Mouse (Mus musculus) liver, embryonic 11.5 days (tissue): Measurements from ENCODE around the gene Galnt4. TPM values are rescaled to one million over a fixed set of nuclear protein-coding genes. Genes with fewer than 3 reads are reported as not detected.
"Not testable (repeated sequence)": the region's sequence is repeated elsewhere in the genome, so short reads cannot be mapped to it uniquely, and the experiment has no call there.

Source experiments
- ATAC-seq: fragments of 200-750 bp; cut with Nextera tagmentation; replicated peaks from 2 replicates; pipeline ENCODE4 v1.8.0; 2017; ENCODE audit warnings: moderate number of reproducible peaks, mild to moderate bottlenecking, moderate TSS enrichment, moderate library complexity; ENCODE audit not compliant: low FRiP score
- DNase-seq: peaks from one replicate; pipeline ENCODE4 v3.0.0-alpha.2; 2017; ENCODE audit warnings: low spot score
- H3K27ac ChIP-seq: fragments of 300-500 bp; sonication (generic); 2 replicates; pipeline ENCODE4 v1.5.1; 2014; ENCODE audit warnings: mild to moderate bottlenecking, low read depth, low read length, control low read depth
- H3K27me3 ChIP-seq: fragments of 300-500 bp; sonication (generic); replicated peaks from 2 replicates; pipeline ENCODE4 v1.6.1; 2014; ENCODE audit warnings: low read length, mixed read lengths; ENCODE audit not compliant: control insufficient read depth, insufficient read depth
- H3K36me3 ChIP-seq: fragments of 300-500 bp; sonication (generic); 2 replicates; pipeline ENCODE4 v1.6.1; 2014; ENCODE audit warnings: mild to moderate bottlenecking, low read length, moderate library complexity, mixed read lengths; ENCODE audit not compliant: control insufficient read depth, insufficient read depth
- H3K4me1 ChIP-seq: fragments of 300-500 bp; sonication (generic); replicated peaks from 2 replicates; pipeline ENCODE4 v1.6.1; 2014; ENCODE audit warnings: low read length, mixed read lengths; ENCODE audit not compliant: control insufficient read depth, insufficient read depth
- H3K4me2 ChIP-seq: fragments of 300-500 bp; sonication (generic); 2 replicates; pipeline ENCODE4 v1.6.1; 2014; ENCODE audit warnings: mild to moderate bottlenecking, control low read depth, moderate library complexity
- H3K4me3 ChIP-seq: fragments of 300-500 bp; sonication (generic); 2 replicates; pipeline ENCODE4 v1.5.1; 2014; ENCODE audit warnings: low read depth, low read length, control low read depth
- H3K9ac ChIP-seq: fragments of 300-500 bp; sonication (generic); 2 replicates; pipeline ENCODE4 v1.6.1; 2014; ENCODE audit warnings: low read depth, low read length, control low read depth
- H3K9me3 ChIP-seq: fragments of 300-500 bp; sonication (generic); 2 replicates; pipeline ENCODE4 v1.6.1; 2016; ENCODE audit warnings: low read length, inconsistent platforms, mixed read lengths; ENCODE audit not compliant: control insufficient read depth
- WGBS: fragments of 180-500 bp; shearing (Covaris S2); extraction: QIAGEN DNeasy Blood & Tissue Kit; methylation state at CpG from one replicate; pipeline ENCODE4 v1.1.7; 2014; 5-methylcytosine and 5-hydroxymethylcytosine counted together
- polyA plus RNA-seq: library from polyadenylated mRNA; unstranded; fragments of >200 nt; fragmentation: Nextera tagmentation; extraction: Ambion mirVana; gene quantifications from 2 replicates; pipeline ENCODE4 v1.2.1, GENCODE M21; 2014

Gene Galnt4
- polyA plus RNA-seq, 1 experiment from 2014 or later: 7.0 TPM

DNA sequence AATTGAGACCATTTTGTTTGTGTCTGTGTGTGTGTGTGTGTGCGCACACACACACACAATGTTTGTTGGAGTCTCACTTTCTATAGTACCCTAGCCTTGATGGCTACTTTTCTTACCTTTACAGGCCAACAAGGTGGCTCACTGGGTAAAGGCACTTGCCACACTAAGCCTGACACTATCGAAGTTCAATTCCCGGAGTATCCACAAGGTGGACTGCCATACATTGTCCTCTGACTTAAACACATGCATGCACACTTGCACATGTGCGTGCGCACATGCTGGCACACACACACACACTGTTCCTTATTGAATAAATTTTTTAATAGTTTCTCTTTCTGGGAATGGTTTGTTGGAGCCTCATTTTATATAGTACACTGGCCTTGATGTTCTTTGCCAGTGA, 48.8 kb downstream of the Galnt4 start:
- Histone ChIP-seq H3K4me3 (no peak overlapping the region), H3K9me3 (no peaks in the 10 kb centered on the region), H3K27ac (no peak overlapping the region), H3K27me3 (no peaks in the 10 kb centered on the region), H3K9ac (no peak overlapping the region), H3K4me2 (no peak overlapping the region), H3K4me1 (no peaks in the 10 kb centered on the region; the same call in 1 of the 2 replicates), H3K36me3 (no peaks in the 10 kb centered on the region; the same call in 1 of the 2 replicates)
- 96% methylated on average over 5 of the region's 5 CpGs for WGBS
- DNase-seq: no peak
- no peak; the same call in 1 of the 2 replicates for ATAC-seq

DNA sequence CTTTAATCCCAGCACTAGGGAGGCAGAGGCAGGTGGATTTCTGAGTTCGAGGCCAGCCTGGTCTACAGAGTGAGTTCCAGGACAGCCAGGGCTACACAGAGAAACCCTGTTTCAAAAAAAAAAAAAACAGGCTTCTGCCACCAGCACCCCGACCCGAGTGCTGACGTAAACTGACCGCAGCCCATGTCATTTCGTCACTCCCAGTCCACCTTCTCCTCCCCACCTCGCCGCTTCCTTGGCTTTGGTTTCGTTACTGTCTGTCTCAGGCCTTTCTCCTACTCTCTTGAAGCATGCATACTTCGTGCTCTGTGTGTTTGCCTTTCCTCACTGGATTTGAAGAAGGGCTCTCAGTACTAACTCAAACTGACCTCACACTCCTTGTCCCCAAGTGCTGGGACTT, 49.7 kb downstream of the Galnt4 start:
- not testable (repeated sequence) for ATAC-seq

DNA sequence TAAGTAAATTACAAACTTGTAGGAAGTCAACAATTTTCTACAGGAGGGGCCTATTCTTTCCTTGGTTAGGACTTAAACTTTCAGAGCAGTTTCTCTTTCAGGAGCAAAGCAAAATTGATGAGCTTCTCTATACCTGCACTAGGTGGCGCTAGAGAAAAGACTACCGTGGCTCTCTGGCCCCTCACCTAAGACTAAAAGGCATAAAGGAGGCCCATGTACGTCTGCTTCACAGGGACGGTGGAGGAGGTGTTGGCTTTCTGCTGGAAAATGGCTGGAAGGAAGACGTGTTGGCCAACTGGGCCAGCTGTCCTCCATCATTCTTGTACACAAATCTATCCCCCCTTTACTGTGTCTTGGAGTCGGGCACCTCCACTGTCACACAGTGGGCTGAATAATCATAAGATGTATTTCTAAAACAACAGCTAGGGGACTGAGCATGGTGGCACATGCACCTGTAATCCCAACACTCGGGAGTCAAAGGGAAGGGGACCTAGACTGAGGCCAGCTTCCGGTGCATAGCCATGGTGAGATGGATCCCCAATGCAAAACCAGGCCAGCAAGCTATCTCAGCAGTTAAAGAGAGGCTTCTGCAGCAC, 54.1 kb downstream of the Galnt4 start:
- H3K27ac ChIP-seq: no peak overlapping the region
- 41% methylated on average over 8 of the region's 8 CpGs for WGBS
- DNase-seq (no peak), ATAC-seq (no peak)
- no peak overlapping the region for H3K9ac ChIP-seq
- H3K9me3 ChIP-seq: no peaks in the 10 kb centered on the region
- H3K4me3 ChIP-seq: no peak overlapping the region
- 0 out of 2 replicates have a peak, but pooled peaks cover 2% of the 10 kb centered on the region for H3K4me1 ChIP-seq
- H3K4me2 ChIP-seq: no peak overlapping the region
- H3K36me3 ChIP-seq: no peaks in the 10 kb centered on the region
- H3K27me3 ChIP-seq: no peaks in the 10 kb centered on the region

More for the DNA sequence above, 49.7 kb downstream of the Galnt4 start:
- H3K9me3 ChIP-seq, H3K36me3 ChIP-seq, H3K4me3 ChIP-seq, H3K9ac ChIP-seq, H3K27me3 ChIP-seq, H3K4me1 ChIP-seq, H3K27ac ChIP-seq, H3K4me2 ChIP-seq, DNase-seq: not testable (repeated sequence)
- 89% methylated on average over 10 of the region's 10 CpGs for WGBS

Other genes starting within 250 kb of the Galnt4 start
- gene Atp2b1, start 193.8 kb upstream of the Galnt4 start, polyA plus RNA-seq: 67.4 and 71.9 TPM in 2 replicates
- gene Poc1b, start 1.1 kb upstream of the Galnt4 start, polyA plus RNA-seq: 19.0 and 20.5 TPM in 2 replicates
- gene Phxr2, start 18.2 kb downstream of the Galnt4 start, polyA plus RNA-seq: 0.14 TPM in 1 of 2 replicates, not detected in the other
- 37.6 and 40.3 TPM in 2 replicates for gene Dusp6, start 155.1 kb downstream of the Galnt4 start, polyA plus RNA-seq